Mouse (Mus musculus) lung, adult 2 months (tissue): ENCODE results near the gene Pgs1. TPM values are rescaled to one million over a fixed set of nuclear protein-coding genes. Genes with fewer than 3 reads are reported as not detected.

Experiments used
- DNase-seq: peaks from one replicate; pipeline ENCODE4 v3.0.0; 2022
- H3K4me1 ChIP-seq: fragments of 200-500 bp; 2 replicates; pipeline ENCODE4 v1.6.1; 2011; ENCODE audit warnings: low read length; ENCODE audit not compliant: control insufficient read depth, insufficient read depth
- H3K4me3 ChIP-seq: fragments of 200-500 bp; replicated peaks from 2 replicates; pipeline ENCODE3; 2011; ENCODE audit warnings: low read depth, mild to moderate bottlenecking, control low read depth, low read length; ENCODE audit errors: extremely low read depth
- CTCF ChIP-seq: fragments of 200-500 bp; IDR thresholded peaks from 2 replicates; pipeline ENCODE4 v1.5.1; 2011; ENCODE audit warnings: mild to moderate bottlenecking, low read length, control low read depth; ENCODE audit not compliant: insufficient read depth
- POLR2A ChIP-seq: fragments of 200-500 bp; IDR thresholded peaks from 2 replicates; pipeline ENCODE4 v1.6.1; 2011; ENCODE audit warnings: low read depth, mild to moderate bottlenecking, control low read depth, low read length, borderline replicate concordance; ENCODE audit errors: extremely low read depth
- WGBS: fragments of 180-500 bp; shearing (Covaris S2); methylation state at CpG from one replicate; pipeline ENCODE4 v1.1.7; 2018; 5-methylcytosine and 5-hydroxymethylcytosine counted together
- polyA plus RNA-seq: library from polyadenylated mRNA; depleted of rRNA; stranded (reverse); fragments of >200 nt; gene quantifications from 2 replicates; pipeline ENCODE4 v1.2.3, GENCODE M21; 2012

Gene Pgs1
- polyA plus RNA-seq, 1 experiment = 83.2 TPM

DNA sequence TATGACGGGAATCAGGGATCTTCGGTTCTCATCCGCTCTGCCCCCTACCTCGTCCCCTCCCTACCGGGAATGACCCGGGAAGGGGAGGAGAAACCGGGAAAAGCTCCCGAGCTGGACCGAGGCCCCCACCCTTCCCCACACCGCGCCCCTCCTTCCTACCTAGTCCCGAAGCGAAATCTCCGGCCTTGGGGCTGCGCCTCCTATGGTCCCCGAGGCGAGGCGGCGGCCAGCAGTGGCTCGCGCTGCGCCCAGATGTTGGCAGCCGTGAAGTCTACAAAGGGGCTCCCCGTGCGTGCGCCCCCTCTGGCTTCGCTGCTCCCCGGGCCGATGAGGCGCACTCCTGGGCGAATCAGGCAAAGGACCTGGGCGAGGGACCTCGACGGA lies 17.4 kb upstream of the Pgs1 start:
- DNase-seq = no peak
- peak overlapping the region; percentile 92 for H3K4me3 ChIP-seq
- peaks cover 26% of the 10 kb centered on the region for H3K4me1 ChIP-seq
- TF ChIP-seq POLR2A (no peak; the same call in 1 of the 2 replicates), CTCF (no peak)
- WGBS = under 1% methylated on average over 34 of the region's 34 CpGs

DNA sequence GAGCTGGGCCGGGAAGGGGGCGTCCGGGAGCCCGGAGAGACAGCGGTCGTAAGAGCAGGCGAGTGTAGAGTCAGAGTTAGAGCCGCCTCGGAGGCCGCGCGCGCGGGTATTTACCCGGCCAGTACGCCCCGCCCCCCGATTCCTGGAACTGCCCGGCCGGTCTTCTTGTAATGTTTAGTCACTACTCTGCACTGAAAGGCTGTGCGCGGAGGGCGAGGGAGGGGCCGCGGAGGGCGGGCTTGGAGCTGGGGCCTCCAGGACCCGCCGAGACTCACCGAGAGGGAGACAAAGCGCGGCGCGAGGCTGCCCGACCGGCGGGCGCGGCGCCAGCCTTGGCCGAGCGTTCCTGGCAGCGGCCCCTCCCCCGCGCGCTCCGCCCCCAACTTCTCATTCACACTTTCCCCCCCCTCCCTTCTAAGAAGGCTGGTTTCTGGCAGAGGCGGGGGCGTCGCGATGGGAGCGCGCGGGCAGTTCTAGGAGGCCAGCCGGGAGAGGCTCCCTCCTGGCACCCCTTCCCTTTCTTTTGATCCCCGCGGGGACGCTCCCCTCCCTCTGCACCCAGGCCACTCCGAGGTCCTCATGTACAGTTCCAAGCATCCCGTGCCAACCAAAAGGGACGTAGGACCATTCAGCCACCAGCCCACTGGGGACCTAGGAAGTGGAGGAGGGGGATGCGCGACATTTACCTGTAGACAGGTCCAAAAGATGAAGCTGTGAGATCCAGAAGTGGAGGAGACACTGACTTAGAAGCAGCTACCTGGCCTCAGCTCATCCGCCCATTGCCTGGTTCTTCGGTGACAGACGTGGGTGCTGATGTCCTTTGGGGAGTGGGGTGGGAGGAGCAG lies 16.8 kb upstream of the Pgs1 start:
- under 1% methylated on average over 60 of the region's 65 CpGs for WGBS
- H3K4me3 ChIP-seq = peak overlapping the region; percentile 92
- peak; percentile 97 for DNase-seq
- H3K4me1 ChIP-seq = peaks cover 21% of the 10 kb centered on the region
- no peak for TF ChIP-seq CTCF
- TF ChIP-seq POLR2A = peak; percentile 97

DNA sequence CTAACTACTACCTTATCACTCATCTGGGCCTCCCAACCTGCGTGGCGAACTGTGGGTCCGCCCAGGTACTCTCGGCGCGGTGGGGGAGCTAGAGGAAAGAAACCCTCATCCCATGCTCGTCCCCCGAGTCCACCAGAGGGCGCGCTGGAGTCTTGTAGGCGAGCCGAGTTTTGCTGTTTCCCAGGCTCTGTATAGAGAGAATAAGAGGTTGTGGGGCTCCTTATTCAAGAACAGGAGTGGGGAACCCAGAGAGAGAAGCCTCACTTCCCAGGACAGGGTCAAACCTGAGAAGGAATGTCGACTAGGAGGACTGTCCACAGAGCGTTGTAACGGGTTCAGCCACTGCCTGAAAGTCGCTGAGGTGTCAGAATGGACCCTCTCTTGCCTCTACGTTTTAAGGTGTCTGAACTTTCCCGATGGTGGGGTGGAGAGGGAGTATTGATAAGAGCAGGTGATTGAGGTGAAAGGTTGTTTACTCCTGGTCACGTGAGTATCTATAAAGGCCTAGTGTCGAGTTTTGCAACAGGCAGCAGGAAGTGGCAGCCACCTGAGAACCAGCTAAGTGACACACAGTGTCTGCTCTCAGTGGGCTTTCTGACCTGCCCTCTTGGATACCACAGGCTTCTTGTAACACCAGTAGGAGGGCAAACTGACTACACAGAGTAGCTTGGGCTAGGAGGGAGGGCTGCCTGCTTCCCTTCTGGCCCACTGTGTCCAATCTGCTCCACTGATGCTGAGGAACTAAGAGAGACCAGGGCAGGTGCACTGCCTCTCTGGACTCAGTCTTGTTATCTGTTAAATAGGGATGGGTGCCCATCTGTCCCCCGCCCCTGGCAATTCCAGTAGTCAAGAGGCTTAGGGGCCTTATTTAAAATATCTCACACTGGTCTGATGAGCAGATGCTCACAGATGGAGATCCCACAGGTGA lies 15.9 kb upstream of the Pgs1 start, which contains the start of gene Socs3:
Socs3 (minus strand) TSS at position 103 of the 928 bp plus-strand sequence.
- peak within 1 kb of the TSS; percentile 92 for H3K4me3 ChIP-seq
- DNase-seq = peak; percentile 97
- peak; percentile 78 for TF ChIP-seq CTCF
- TF ChIP-seq POLR2A = no peak
- 12% methylated on average over 21 of the region's 21 CpGs for WGBS
- H3K4me1 ChIP-seq = peaks cover 22% of the 10 kb centered on the region

DNA sequence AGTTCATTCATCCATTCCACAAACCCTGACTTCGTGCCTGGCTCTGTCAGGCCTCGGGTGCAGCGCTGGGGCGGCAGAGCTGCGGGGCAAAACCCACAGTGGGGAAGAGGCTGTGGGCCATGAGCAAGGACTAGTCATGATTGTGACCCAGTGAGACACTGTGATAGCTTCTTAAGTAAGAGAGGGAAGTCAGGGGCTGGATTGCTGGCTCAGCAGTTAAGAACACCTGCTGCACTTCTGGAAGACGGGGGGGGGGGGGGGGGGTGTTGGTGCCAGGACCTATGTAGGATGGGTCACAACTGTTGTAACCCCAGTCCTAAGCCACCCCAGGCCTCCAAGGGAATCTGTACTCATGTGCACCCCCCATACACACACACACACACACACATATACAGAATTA lies 15.0 kb upstream of the Pgs1 start:
- WGBS = 86% methylated on average over 6 of the region's 6 CpGs
- DNase-seq = no peak
- TF ChIP-seq POLR2A = no peak
- no peak for TF ChIP-seq CTCF
- Histone ChIP-seq H3K4me3 (no peak overlapping the region), H3K4me1 (peaks cover 28% of the 10 kb centered on the region)

DNA sequence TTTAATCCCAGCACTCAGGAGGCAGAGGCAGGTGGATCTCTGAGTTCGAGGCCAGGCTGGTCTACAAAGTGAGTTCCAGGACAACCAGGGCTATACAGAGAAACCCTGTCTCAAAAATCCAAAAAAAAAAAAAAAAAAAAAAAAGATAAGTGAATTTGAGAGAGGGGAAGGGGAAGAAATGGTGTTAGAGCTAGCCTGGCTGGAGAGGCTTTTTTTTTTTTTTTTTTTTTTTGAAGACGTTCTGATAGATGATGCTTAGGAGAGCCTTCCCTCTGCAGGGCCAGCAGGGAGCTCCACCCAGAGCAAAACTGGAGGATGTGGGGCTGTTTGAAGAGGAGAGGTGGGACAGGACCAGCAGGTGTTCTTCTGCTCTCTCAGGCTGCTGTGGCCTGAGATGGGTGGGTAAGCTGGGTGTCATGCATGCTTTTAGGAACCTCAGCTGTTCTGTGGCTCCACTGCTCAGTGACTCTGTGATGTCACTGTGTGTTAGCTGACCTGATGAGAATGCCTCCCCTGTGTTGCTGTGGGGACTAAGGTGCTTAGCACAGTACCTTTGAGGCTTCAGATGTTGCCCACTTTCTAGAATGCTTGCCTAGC lies 14.3 kb upstream of the Pgs1 start:
- Histone ChIP-seq H3K4me1 (peaks cover 27% of the 10 kb centered on the region), H3K4me3 (no peak overlapping the region)
- DNase-seq = no peak
- 74% methylated on average over 2 of the region's 2 CpGs for WGBS
- TF ChIP-seq CTCF (no peak), POLR2A (no peak)

DNA sequence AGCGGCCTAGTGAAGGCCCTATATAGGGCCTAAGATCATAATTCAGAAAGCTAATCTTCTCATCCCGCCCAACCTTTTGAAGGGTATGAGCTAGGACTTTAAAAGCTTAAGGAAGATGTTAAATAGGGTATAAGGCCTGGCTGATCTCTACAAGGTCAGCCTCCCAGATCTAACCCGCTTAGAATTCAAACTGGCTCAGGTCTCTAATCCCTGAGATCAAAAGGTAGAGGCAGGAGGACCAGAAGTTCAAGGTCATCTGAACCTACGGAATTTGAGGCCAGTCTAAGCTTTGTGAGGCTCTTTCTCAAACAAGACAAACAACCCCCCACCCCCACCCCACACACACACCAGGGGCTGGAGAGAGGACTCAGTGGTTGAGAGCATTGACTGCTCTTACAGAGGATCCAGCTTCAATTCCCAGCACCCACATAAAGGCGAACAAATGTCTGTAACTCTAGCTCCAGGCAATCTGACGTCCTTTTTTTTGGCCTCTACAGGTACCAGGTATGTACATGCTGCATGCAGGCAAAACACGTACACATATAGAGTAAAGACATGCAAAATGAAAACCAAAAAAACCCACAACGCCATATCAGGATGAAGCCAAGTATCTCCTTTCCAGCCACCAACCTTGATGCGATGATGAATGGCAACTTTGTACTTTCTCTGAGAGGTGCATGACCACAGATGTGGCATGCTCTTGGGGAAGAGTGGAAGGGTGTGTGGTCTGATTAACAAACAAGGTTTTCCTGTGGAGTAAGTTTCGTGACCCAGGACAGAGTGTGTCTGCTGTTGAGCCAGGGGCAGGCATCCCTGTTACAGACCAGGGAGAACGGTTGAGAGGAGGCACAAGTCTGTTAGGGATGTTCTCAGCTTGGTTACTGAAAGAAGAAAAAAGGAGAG lies 13.2 kb upstream of the Pgs1 start:
- DNase-seq = no peak
- Histone ChIP-seq H3K4me3 (no peak overlapping the region), H3K4me1 (peaks cover 21% of the 10 kb centered on the region)
- TF ChIP-seq CTCF (no peak), POLR2A (no peak)
- WGBS = 79% methylated on average over 11 of the region's 11 CpGs

DNA sequence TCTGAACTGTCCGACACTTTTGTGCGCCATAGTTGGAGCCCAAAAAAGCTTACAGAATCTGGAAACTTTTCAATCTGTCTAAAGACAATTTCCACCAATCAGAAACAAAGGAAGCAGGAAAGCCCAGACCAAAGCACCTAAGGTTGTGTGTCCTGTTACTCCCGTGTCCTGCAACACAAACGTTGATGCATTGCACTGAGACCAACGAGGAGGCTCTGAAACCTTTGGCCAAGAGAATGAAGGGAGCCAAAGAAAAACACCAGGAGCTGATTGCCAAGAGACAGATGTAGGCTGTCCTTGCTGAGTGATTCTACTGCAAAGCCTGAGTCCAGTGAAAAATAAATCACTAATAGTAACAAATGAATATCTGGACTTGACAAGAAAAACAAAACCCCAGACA lies 12.5 kb upstream of the Pgs1 start:
- no peak for DNase-seq
- WGBS = 36% methylated on average over 5 of the region's 5 CpGs
- no peak overlapping the region for H3K4me3 ChIP-seq
- TF ChIP-seq CTCF (no peak), POLR2A (no peak)
- peaks cover 21% of the 10 kb centered on the region for H3K4me1 ChIP-seq

DNA sequence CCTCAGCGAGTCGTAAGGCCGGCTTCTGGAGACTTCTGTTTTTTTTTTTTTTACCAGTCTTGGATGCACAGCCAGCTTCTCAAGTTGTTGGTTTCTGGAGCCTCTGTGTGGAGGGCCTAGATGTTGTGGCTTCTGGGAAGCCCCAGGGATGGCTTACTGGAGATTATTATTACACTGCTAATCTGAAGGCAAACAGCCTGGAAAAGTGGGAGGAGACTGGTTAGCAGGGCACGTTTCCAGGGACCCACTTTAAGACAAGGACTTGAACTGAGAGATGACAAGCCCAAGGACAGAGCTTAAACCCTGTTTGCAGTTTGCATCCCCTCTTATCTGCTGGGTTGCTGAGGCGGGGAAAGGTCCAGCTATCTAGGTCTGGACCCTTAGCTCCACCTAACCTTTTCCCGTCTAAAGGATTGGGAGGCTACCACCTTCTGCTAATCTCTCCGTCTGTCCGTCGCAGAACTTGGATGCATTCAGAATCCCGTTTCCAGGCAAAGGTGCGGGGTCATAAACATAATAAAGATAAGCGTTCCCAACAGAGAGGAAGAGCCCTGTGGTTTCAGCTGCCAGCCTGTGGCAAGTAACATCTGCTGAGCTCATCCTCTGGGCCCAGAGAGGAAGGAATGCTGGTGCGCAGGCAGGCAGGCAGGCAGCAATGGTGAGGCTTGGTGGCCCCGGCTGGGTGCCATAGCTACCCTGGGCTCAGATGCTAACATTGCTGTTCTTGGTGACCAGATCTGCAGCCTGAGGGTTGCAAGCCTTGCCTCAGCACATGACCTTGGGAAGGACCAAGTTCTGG lies 11.6 kb upstream of the Pgs1 start:
- 53% methylated on average over 14 of the region's 14 CpGs for WGBS
- no peak for TF ChIP-seq CTCF
- no peak for TF ChIP-seq POLR2A
- peaks cover 21% of the 10 kb centered on the region for H3K4me1 ChIP-seq
- no peak for DNase-seq
- H3K4me3 ChIP-seq = no peak overlapping the region
